ENCODE assay signal across 10 mouse cellular contexts in genomic region chr1:111660099-111660670, GRCm38 (mm10).
A peak's percentile ranks its signal among the peaks of the same experiment; 100 is the strongest.
DNase-seq lines count a peak whose midpoint lies in the region; ATAC-seq and TF ChIP-seq lines count a peak whose summit lies in the region.
"Had no signal": no experiment of that assay in that cellular context is flagged by ENCODE, and none has a peak within 500 bp of the region (broad histone marks: within the 10 kb centered on the region; RNA-seq: fewer than 3 reads in every experiment).

No protein-coding gene starts in this region.

- no peak overlapping the region for H3K9ac ChIP-seq in liver, adult 2 months (ENCODE audit: low read depth, low read length)
- no peak overlapping the region for H3K9ac ChIP-seq in hindbrain, postnatal 0 days (replicated peaks; ENCODE audit: low read length)
- H3K9ac ChIP-seq: heart, embryonic 15.5 days; neural tube, embryonic 12.5 days had no signal

- no peak for TF ChIP-seq POLR2A in cerebellum, adult 2 months (IDR thresholded peaks at IDR 0.05; ENCODE audit: borderline replicate concordance, insufficient read depth, low read length)
- no peak for TF ChIP-seq POLR2A in liver, adult 2 months (IDR thresholded peaks at IDR 0.05; ENCODE audit: extremely low read depth, insufficient read depth, low read length)

- no peak overlapping the region for H3K27ac ChIP-seq in cerebellum, adult 2 months (ENCODE audit: insufficient read depth, low read length)
- H3K27ac ChIP-seq in liver, adult 2 months (replicated peaks; ENCODE audit: insufficient read depth, low read depth, low read length), result no peak overlapping the region
- no peak overlapping the region for H3K27ac ChIP-seq in hindbrain, postnatal 0 days
- H3K27ac ChIP-seq: heart, embryonic 15.5 days; neural tube, embryonic 12.5 days had no signal

- H3K27me3 ChIP-seq in cerebellum, adult 2 months (ENCODE audit: control insufficient read depth, insufficient read depth, low read length), result no peaks in the 10 kb centered on the region
- H3K27me3 ChIP-seq in liver, adult 2 months (ENCODE audit: control insufficient read depth, insufficient read depth, low read length), result no peaks in the 10 kb centered on the region
- H3K27me3 ChIP-seq in hindbrain, postnatal 0 days (ENCODE audit: insufficient read depth, low read length), result no peaks in the 10 kb centered on the region
- H3K27me3 ChIP-seq: heart, embryonic 15.5 days; neural tube, embryonic 12.5 days had no signal

- DNase-seq in cerebellum, adult 2 months, result peak in 1 of 2 experiments; percentile 12
- no peak for DNase-seq in cerebellum, adult 11-12 months
- DNase-seq in liver, adult 2 months (ENCODE audit: extremely low read depth, low read depth, low spot score), result peak; percentile 10
- DNase-seq in liver, result no peak
- peak; percentile 28 for DNase-seq in brain, embryonic 18.5 days (ENCODE audit: low read depth, low spot score)
- DNase-seq in hindbrain, postnatal 0 days (ENCODE audit: low spot score), result peak; percentile 85
- no peak for DNase-seq in urinary bladder, adult 2 months (ENCODE audit: low spot score)
- no peak for DNase-seq in adrenal gland, postnatal 4 days (ENCODE audit: low spot score in 2 of 2)

- WGBS in cerebellum, adult 2 months, result under 1% methylated on average over 2 of the region's 2 CpGs
- 4% methylated on average over 2 of the region's 2 CpGs for WGBS in liver, adult 2 months
- 4% methylated on average over 2 of the region's 2 CpGs for WGBS in hindbrain, postnatal 0 days

- no peaks in the 10 kb centered on the region for H3K79me2 ChIP-seq in liver, adult 2 months (ENCODE audit: control insufficient read depth, insufficient read depth, low read length)

- no peak overlapping the region for H3K4me2 ChIP-seq in hindbrain, postnatal 0 days (ENCODE audit: low read depth, low read length)
- H3K4me2 ChIP-seq: heart, embryonic 15.5 days; neural tube, embryonic 12.5 days had no signal

- H3K9me3 ChIP-seq in hindbrain, postnatal 0 days (ENCODE audit: low read length), result no peaks in the 10 kb centered on the region
- H3K9me3 ChIP-seq: heart, embryonic 15.5 days; neural tube, embryonic 12.5 days had no signal

- no peak overlapping the region for H3K4me3 ChIP-seq in cerebellum, adult 2 months (replicated peaks; ENCODE audit: insufficient read depth, low read depth, low read length)
- no peak overlapping the region for H3K4me3 ChIP-seq in liver, adult 2 months (ENCODE audit: insufficient read depth, low read depth, low read length)
- no peak overlapping the region for H3K4me3 ChIP-seq in hindbrain, postnatal 0 days (ENCODE audit: low read length)
- H3K4me3 ChIP-seq: heart, embryonic 15.5 days; neural tube, embryonic 12.5 days had no signal

- no peaks in the 10 kb centered on the region for H3K4me1 ChIP-seq in cerebellum, adult 2 months (ENCODE audit: control insufficient read depth, insufficient read depth, low read length)
- no peaks in the 10 kb centered on the region for H3K4me1 ChIP-seq in liver, adult 2 months (ENCODE audit: control insufficient read depth, insufficient read depth, low read length)
- H3K4me1 ChIP-seq in hindbrain, postnatal 0 days (ENCODE audit: insufficient read depth, low read length), result no peaks in the 10 kb centered on the region
- H3K4me1 ChIP-seq: heart, embryonic 15.5 days; neural tube, embryonic 12.5 days had no signal

- no peaks in the 10 kb centered on the region for H3K36me3 ChIP-seq in liver, adult 2 months (ENCODE audit: control insufficient read depth, insufficient read depth, low read length)
- H3K36me3 ChIP-seq in hindbrain, postnatal 0 days (ENCODE audit: insufficient read depth, low read length), result no peaks in the 10 kb centered on the region
- H3K36me3 ChIP-seq: heart, embryonic 15.5 days; neural tube, embryonic 12.5 days had no signal

- peak; percentile 35; the same call in 1 of the 2 replicates for TF ChIP-seq CTCF in cerebellum, adult 2 months (IDR thresholded peaks at IDR 0.05; ENCODE audit: borderline replicate concordance, insufficient read depth, low read depth, low read length)
- peak; percentile 48 for TF ChIP-seq CTCF in liver, adult 2 months (IDR thresholded peaks at IDR 0.05; ENCODE audit: low read depth, low read length)
- peak; percentile 86 for TF ChIP-seq CTCF in hindbrain, postnatal 0 days (IDR thresholded peaks at IDR 0.05; ENCODE audit: low read depth)

- no peak for ATAC-seq in hindbrain, postnatal 0 days

Comparison
In these comparisons a context has a peak if more than half of its experiments do, and no peak if none do; other contexts are left out.
1. DNase-seq: peak in liver, adult 2 months (single experiment), brain, embryonic 18.5 days (single experiment) and hindbrain, postnatal 0 days (single experiment); none in cerebellum, adult 11-12 months (single experiment), liver (single experiment), urinary bladder, adult 2 months (single experiment) and adrenal gland, postnatal 4 days (0 of 2).
2. CTCF ChIP-seq: peak in every context shown above with its lines; median percentile 86 in hindbrain, postnatal 0 days; 48 in liver, adult 2 months; 35 in cerebellum, adult 2 months.